Mouse (Mus musculus) left cerebral cortex, postnatal 14 days (tissue): ENCODE data around the gene Pax8. TPM values are rescaled to one million over a fixed set of nuclear protein-coding genes. Genes with fewer than 3 reads are reported as not detected.

ENCODE experiments used
- DNase-seq, 2 experiments: peaks; one replicate each; pipeline ENCODE4 v3.0.0; 2021 to 2022; ENCODE audit warnings: low spot score in 2 of 2, mixed read lengths in 1 of 2
- intact Hi-C: fragments of 180-260 bp; cut with DNase I; formaldehyde crosslinking; loops from one replicate; pipeline ENCODE4 v1.15.1; 2025
- total RNA-seq, 2 experiments: library from RNA; stranded (reverse); gene quantifications; 2 replicates each; pipeline ENCODE4 v1.2.3; 2021

The Pax8 gene
- total RNA-seq, 2 experiments from 2014 or later: not detected

- intact Hi-C loops: no loop called here
- no peak for DNase-seq
Measured at GRCm38 (mm10) chr2:24383636-24384035, 91.8 kb downstream of the Pax8 start.

- no peak for DNase-seq
Measured at GRCm38 (mm10) chr2:24382456-24383230, 92.8 kb downstream of the Pax8 start.

GRCm38 (mm10) chr2:24378747-24379450 lies 96.5 kb downstream of the Pax8 start:
- no peak for DNase-seq
- intact Hi-C loops: no loop called here

More at GRCm38 (mm10) chr2:24382456-24383230, 92.8 kb downstream of the Pax8 start:
- intact Hi-C loops: no loop called here

Other genes with a start within 250 kb of the Pax8 start
- under 1 TPM in 1 of 2 experiments, not detected in 1; 0.49 TPM for gene Il1f5, start 198.6 kb downstream of the Pax8 start, total RNA-seq
- not detected for gene Il1f10, start 184.4 kb downstream of the Pax8 start, total RNA-seq
- not detected for gene Il1rn, start 138.7 kb downstream of the Pax8 start, total RNA-seq
- gene Psd4, start 108.0 kb downstream of the Pax8 start, total RNA-seq: 1 to 10 TPM in 1 of 2 experiments, under 1 TPM in 1; 0.99 to 2.2 TPM